Mouse (Mus musculus) G1E (cell line): ENCODE measurements around the gene Klhl36.

Experiments
- CTCF ChIP-seq: IDR thresholded peaks from 2 replicates; pipeline ENCODE4 v1.5.1; 2012; ENCODE audit warnings: low read depth, low read length, inconsistent platforms, mixed read lengths
- GATA2 ChIP-seq: IDR thresholded peaks from 2 replicates; pipeline ENCODE4 v1.6.1; 2012; ENCODE audit warnings: low read depth, low read length, inconsistent platforms, borderline replicate concordance
- POLR2AphosphoS5 ChIP-seq: IDR thresholded peaks from 2 replicates; pipeline ENCODE4 v1.6.1; 2012; ENCODE audit warnings: low read depth, low read length, inconsistent platforms; ENCODE audit not compliant: insufficient replicate concordance
- TAL1 ChIP-seq: conservative IDR thresholded peaks from 2 replicates; pipeline ENCODE4 v1.6.1; 2012; ENCODE audit warnings: low read depth, low read length, inconsistent platforms, mixed read lengths

GRCm38 (mm10) chr8:119857767-119858166, 4.3 kb upstream of the Klhl36 start:
- TF ChIP-seq CTCF (no peak), POLR2AphosphoS5 (no peak), GATA2 (no peak), TAL1 (no peak)
